ENCODE assay signal across 8 mouse cellular contexts in genomic region chr19:5848826-5849672, GRCm38 (mm10). TPM values are rescaled to one million over a fixed set of nuclear protein-coding genes. Genes with fewer than 3 reads are reported as not detected.
A peak's percentile ranks its signal among the peaks of the same experiment; 100 is the strongest.
DNase-seq lines count a peak whose midpoint lies in the region; ATAC-seq and TF ChIP-seq lines count a peak whose summit lies in the region.

No protein-coding gene starts in this region.

- no peak for TF ChIP-seq CTCF in midbrain, postnatal 0 days (IDR thresholded peaks at IDR 0.05)

- no peak overlapping the region for H3K4me2 ChIP-seq in forebrain, embryonic 14.5 days (ENCODE audit: low read length)
- peak overlapping the region; percentile 58 for H3K4me2 ChIP-seq in heart, embryonic 15.5 days
- 0 out of 2 replicates have a peak overlapping the region, but pooled peaks have one; percentile 6 for H3K4me2 ChIP-seq in midbrain, postnatal 0 days (ENCODE audit: low read depth, low read length, poor library complexity, severe bottlenecking)

- no peak for ATAC-seq in forebrain, embryonic 14.5 days
- no peak for ATAC-seq in heart, embryonic 15.5 days (replicated peaks; ENCODE audit: insufficient number of reproducible peaks, insufficient read depth, low FRiP score, low read depth)
- ATAC-seq in midbrain, postnatal 0 days (ENCODE audit: low FRiP score) = no peak

- H3K4me1 ChIP-seq in forebrain, embryonic 10.5 days = peaks cover 77% of the 10 kb centered on the region
- peaks cover 48% of the 10 kb centered on the region for H3K4me1 ChIP-seq in forebrain, embryonic 14.5 days (ENCODE audit: control insufficient read depth, insufficient read depth, low read length)
- H3K4me1 ChIP-seq in heart, embryonic 15.5 days (replicated peaks) = peaks cover 78% of the 10 kb centered on the region
- H3K4me1 ChIP-seq in limb, embryonic 10.5 days = peaks cover 63% of the 10 kb centered on the region
- H3K4me1 ChIP-seq in midbrain, postnatal 0 days (ENCODE audit: insufficient read depth, low read length) = peaks cover 37% of the 10 kb centered on the region

- no peak for DNase-seq in forebrain, embryonic 10.5 days (ENCODE audit: extremely low spot score, low spot score)
- no peak for DNase-seq in forebrain, embryonic 14.5 days (ENCODE audit: low spot score)
- peak; percentile 46 for DNase-seq in NIH3T3 (ENCODE audit: low read depth)
- peak; percentile 50 for DNase-seq in embryo, embryonic 11 days
- DNase-seq in limb, embryonic 10.5 days (ENCODE audit: low spot score) = peak; percentile 43
- DNase-seq in midbrain, postnatal 0 days (ENCODE audit: low spot score) = no peak
- no peak for DNase-seq in left cerebral cortex, adult 9 months (ENCODE audit: low spot score in 2 of 2)

- H3K36me3 ChIP-seq in forebrain, embryonic 10.5 days (replicated peaks) = peaks cover 31% of the 10 kb centered on the region
- peaks cover 12% of the 10 kb centered on the region; the same call in 1 of the 2 replicates for H3K36me3 ChIP-seq in forebrain, embryonic 14.5 days (ENCODE audit: control insufficient read depth, insufficient read depth, low read length)
- peaks cover 5% of the 10 kb centered on the region; the same call in 1 of the 2 replicates for H3K36me3 ChIP-seq in heart, embryonic 15.5 days
- H3K36me3 ChIP-seq in limb, embryonic 10.5 days = peaks cover 27% of the 10 kb centered on the region
- H3K36me3 ChIP-seq in midbrain, postnatal 0 days (ENCODE audit: insufficient read depth, low read length) = peaks cover 8% of the 10 kb centered on the region

- no peaks in the 10 kb centered on the region for H3K9me3 ChIP-seq in forebrain, embryonic 10.5 days
- H3K9me3 ChIP-seq in forebrain, embryonic 14.5 days (replicated peaks; ENCODE audit: control insufficient read depth, low read length) = no peaks in the 10 kb centered on the region
- no peaks in the 10 kb centered on the region for H3K9me3 ChIP-seq in heart, embryonic 15.5 days (replicated peaks)
- no peaks in the 10 kb centered on the region for H3K9me3 ChIP-seq in limb, embryonic 10.5 days (replicated peaks)
- no peaks in the 10 kb centered on the region for H3K9me3 ChIP-seq in midbrain, postnatal 0 days (ENCODE audit: low read length)

- 43% methylated on average over 13 of the region's 13 CpGs for whole genome bisulfite sequencing in forebrain, embryonic 10.5 days
- WGBS in forebrain, embryonic 14.5 days = 47% methylated on average over 13 of the region's 13 CpGs
- WGBS in heart, embryonic 15.5 days = 29% methylated on average over 13 of the region's 13 CpGs
- WGBS in limb, embryonic 10.5 days = 30% methylated on average over 13 of the region's 13 CpGs
- 48% methylated on average over 13 of the region's 13 CpGs for WGBS in midbrain, postnatal 0 days

- H3K9ac ChIP-seq in forebrain, embryonic 14.5 days (ENCODE audit: low read length) = no peak overlapping the region
- H3K9ac ChIP-seq in heart, embryonic 15.5 days = peak overlapping the region; percentile 54
- 0 out of 2 replicates have a peak overlapping the region, but pooled peaks have one; percentile 24 for H3K9ac ChIP-seq in midbrain, postnatal 0 days (replicated peaks; ENCODE audit: low read length, poor library complexity, severe bottlenecking)

- H3K27ac ChIP-seq in forebrain, embryonic 10.5 days = peak overlapping the region; percentile 91
- H3K27ac ChIP-seq in forebrain, embryonic 14.5 days (ENCODE audit: low read depth, low read length) = no peak overlapping the region; the same call in 1 of the 2 replicates
- peak overlapping the region; percentile 98 for H3K27ac ChIP-seq in heart, embryonic 15.5 days
- H3K27ac ChIP-seq in limb, embryonic 10.5 days = peak overlapping the region; percentile 93
- peak overlapping the region; percentile 95 for H3K27ac ChIP-seq in midbrain, postnatal 0 days (ENCODE audit: low read depth, low read length)

- no peaks in the 10 kb centered on the region for H3K27me3 ChIP-seq in forebrain, embryonic 10.5 days (ENCODE audit: poor library complexity, severe bottlenecking)
- no peaks in the 10 kb centered on the region for H3K27me3 ChIP-seq in forebrain, embryonic 14.5 days (replicated peaks; ENCODE audit: control insufficient read depth, insufficient read depth, low read length)
- H3K27me3 ChIP-seq in heart, embryonic 15.5 days = no peaks in the 10 kb centered on the region
- no peaks in the 10 kb centered on the region for H3K27me3 ChIP-seq in limb, embryonic 10.5 days (ENCODE audit: low read depth, poor library complexity, severe bottlenecking)
- no peaks in the 10 kb centered on the region for H3K27me3 ChIP-seq in midbrain, postnatal 0 days (ENCODE audit: insufficient read depth, low read length)

- H3K4me3 ChIP-seq in forebrain, embryonic 10.5 days = peak overlapping the region; percentile 48
- no peak overlapping the region for H3K4me3 ChIP-seq in forebrain, embryonic 14.5 days (ENCODE audit: low read depth, low read length)
- H3K4me3 ChIP-seq in heart, embryonic 15.5 days = peak overlapping the region; percentile 12
- H3K4me3 ChIP-seq in limb, embryonic 10.5 days = peak overlapping the region; percentile 46
- H3K4me3 ChIP-seq in midbrain, postnatal 0 days (ENCODE audit: low read depth, low read length) = no peak overlapping the region

RNA-seq across cellular contexts. Expression of gene Frmd8, which starts 26.0 kb away (rescaled TPM):
- 36.9 and 40.6 TPM in 2 replicates for polyA plus RNA-seq in forebrain, embryonic 10.5 days (2016; fragmentation: Nextera tagmentation; extraction: Ambion mirVana)
- polyA plus RNA-seq in forebrain, embryonic 14.5 days (2014; fragmentation: Nextera tagmentation; extraction: Ambion mirVana) = 13.1 and 16.0 TPM in 2 replicates
- polyA plus RNA-seq in heart, embryonic 15.5 days (2015; fragmentation: Nextera tagmentation; extraction: Ambion mirVana) = 25.1 and 35.1 TPM in 2 replicates
- 43.5 and 48.7 TPM in 2 replicates for polyA plus RNA-seq in limb, embryonic 10.5 days (2016; fragmentation: Nextera tagmentation; extraction: Ambion mirVana)
- 11.2 and 19.1 TPM in 2 replicates for total RNA-seq in midbrain, postnatal 0 days (2014; rRNA removed)
- polyA plus RNA-seq in midbrain, postnatal 0 days (2015; fragmentation: Nextera tagmentation; extraction: Ambion mirVana) = 11.2 and 11.7 TPM in 2 replicates

RNA-seq across cellular contexts. Expression of gene Slc25a45, which starts 28.6 kb away (rescaled TPM):
- polyA plus RNA-seq in forebrain, embryonic 10.5 days (2016; fragmentation: Nextera tagmentation; extraction: Ambion mirVana) = 1.5 and 2.0 TPM in 2 replicates
- polyA plus RNA-seq in forebrain, embryonic 14.5 days (2014; fragmentation: Nextera tagmentation; extraction: Ambion mirVana) = 1.7 TPM in 2 replicates
- polyA plus RNA-seq in heart, embryonic 15.5 days (2015; fragmentation: Nextera tagmentation; extraction: Ambion mirVana) = 3.2 and 4.2 TPM in 2 replicates
- polyA plus RNA-seq in limb, embryonic 10.5 days (2016; fragmentation: Nextera tagmentation; extraction: Ambion mirVana) = 1.8 TPM in 2 replicates
- total RNA-seq in midbrain, postnatal 0 days (2014; rRNA removed) = 3.7 and 4.8 TPM in 2 replicates
- 2.1 and 2.7 TPM in 2 replicates for polyA plus RNA-seq in midbrain, postnatal 0 days (2015; fragmentation: Nextera tagmentation; extraction: Ambion mirVana)

RNA-seq across cellular contexts. Expression of gene Tigd3, which starts 44.9 kb away (rescaled TPM):
- 9.0 and 9.1 TPM in 2 replicates for polyA plus RNA-seq in forebrain, embryonic 10.5 days (2016; fragmentation: Nextera tagmentation; extraction: Ambion mirVana)
- 7.0 and 7.1 TPM in 2 replicates for polyA plus RNA-seq in forebrain, embryonic 14.5 days (2014; fragmentation: Nextera tagmentation; extraction: Ambion mirVana)
- 1.2 and 2.0 TPM in 2 replicates for polyA plus RNA-seq in heart, embryonic 15.5 days (2015; fragmentation: Nextera tagmentation; extraction: Ambion mirVana)
- 5.2 and 5.9 TPM in 2 replicates for polyA plus RNA-seq in limb, embryonic 10.5 days (2016; fragmentation: Nextera tagmentation; extraction: Ambion mirVana)
- 9.0 and 11.4 TPM in 2 replicates for total RNA-seq in midbrain, postnatal 0 days (2014; rRNA removed)
- 10.6 and 10.9 TPM in 2 replicates for polyA plus RNA-seq in midbrain, postnatal 0 days (2015; fragmentation: Nextera tagmentation; extraction: Ambion mirVana)

Comparison
In these comparisons a context has a peak if more than half of its experiments do, and no peak if none do; other contexts are left out.
1. H3K4me3 ChIP-seq: peak in forebrain, embryonic 10.5 days (single experiment), heart, embryonic 15.5 days (single experiment) and limb, embryonic 10.5 days (single experiment); none in forebrain, embryonic 14.5 days (single experiment) and midbrain, postnatal 0 days (single experiment).
2. DNase-seq: peak in NIH3T3 (single experiment), embryo, embryonic 11 days (single experiment) and limb, embryonic 10.5 days (single experiment); none in forebrain, embryonic 10.5 days (single experiment), forebrain, embryonic 14.5 days (single experiment), midbrain, postnatal 0 days (single experiment) and left cerebral cortex, adult 9 months (0 of 2).